Mouse (Mus musculus) neural tube, embryonic 10.5 days (tissue): ENCODE results near the gene Cenpf.

Experiments used
- DNase-seq: peaks from one replicate; pipeline ENCODE4 v3.0.0-alpha.2; 2017; ENCODE audit warnings: low spot score; ENCODE audit errors: extremely low spot score

Cenpf gene

GRCm38 (mm10) chr1:189687654-189688387, at the start of gene Cenpf:
Gene Cenpf (minus strand): TSS chr1:189688086.
- peak; percentile 99 for DNase-seq

GRCm38 (mm10) chr1:189732156-189732555, 44.3 kb upstream of the Cenpf start:
- DNase-seq, result no peak

GRCm38 (mm10) chr1:189731697-189732096, 43.8 kb upstream of the Cenpf start:
- DNase-seq, result no peak

- peak; percentile 43 for DNase-seq
Observed at GRCm38 (mm10) chr1:189729141-189729815, 41.4 kb upstream of the Cenpf start.

GRCm38 (mm10) chr1:189728784-189729115, 40.9 kb upstream of the Cenpf start:
- DNase-seq, result no peak

GRCm38 (mm10) chr1:189727884-189728783, 40.2 kb upstream of the Cenpf start, which contains the start of gene Ptpn14:
Gene Ptpn14 (plus strand): TSS chr1:189728268.
- DNase-seq, result peak; percentile 86

- peak; percentile 80 for DNase-seq
Observed at GRCm38 (mm10) chr1:189727346-189727883, 39.5 kb upstream of the Cenpf start.

GRCm38 (mm10) chr1:189726121-189726520, 38.2 kb upstream of the Cenpf start:
- no peak for DNase-seq

- DNase-seq, result no peak
Observed at GRCm38 (mm10) chr1:189718600-189718999, 30.7 kb upstream of the Cenpf start.

- DNase-seq, result no peak
Observed at GRCm38 (mm10) chr1:189717546-189717945, 29.7 kb upstream of the Cenpf start.

GRCm38 (mm10) chr1:189715915-189716797, 28.3 kb upstream of the Cenpf start:
- no peak for DNase-seq

GRCm38 (mm10) chr1:189709001-189709400, 21.1 kb upstream of the Cenpf start:
- no peak for DNase-seq

GRCm38 (mm10) chr1:189707419-189707818, 19.5 kb upstream of the Cenpf start:
- no peak for DNase-seq

- no peak for DNase-seq
Observed at GRCm38 (mm10) chr1:189707014-189707413, 19.1 kb upstream of the Cenpf start.

- no peak for DNase-seq
Observed at GRCm38 (mm10) chr1:189706040-189706645, 18.3 kb upstream of the Cenpf start.

GRCm38 (mm10) chr1:189703591-189703990, 15.7 kb upstream of the Cenpf start:
- DNase-seq, result no peak

- DNase-seq, result no peak
Observed at GRCm38 (mm10) chr1:189703156-189703555, 15.3 kb upstream of the Cenpf start.

- peak; percentile 79 for DNase-seq
Observed at GRCm38 (mm10) chr1:189700990-189701389, 13.1 kb upstream of the Cenpf start.

GRCm38 (mm10) chr1:189700186-189700585, 12.3 kb upstream of the Cenpf start:
- DNase-seq, result no peak

- DNase-seq, result no peak
Observed at GRCm38 (mm10) chr1:189698416-189698815, 10.5 kb upstream of the Cenpf start.
